Mouse (Mus musculus): ENCODE results near the gene Gm4924.

Gene Gm4924

GRCm38 (mm10) chr10:82354083-82355010 is at the start of gene Gm4924:
Gene Gm4924 (plus strand): TSS chr10:82354255.
- DNase-seq (ENCODE audit: low spot score): peak; percentile 52

- no peak for DNase-seq (ENCODE audit: low spot score)
Measured at GRCm38 (mm10) chr10:82316482-82316881, 37.6 kb upstream of the Gm4924 start, which contains the start of gene 4932415D10Rik. Gene 4932415D10Rik (minus strand): TSS chr10:82316582.

- DNase-seq (ENCODE audit: low spot score): no peak
Measured at GRCm38 (mm10) chr10:82320134-82320533, 33.9 kb upstream of the Gm4924 start.

DNA sequence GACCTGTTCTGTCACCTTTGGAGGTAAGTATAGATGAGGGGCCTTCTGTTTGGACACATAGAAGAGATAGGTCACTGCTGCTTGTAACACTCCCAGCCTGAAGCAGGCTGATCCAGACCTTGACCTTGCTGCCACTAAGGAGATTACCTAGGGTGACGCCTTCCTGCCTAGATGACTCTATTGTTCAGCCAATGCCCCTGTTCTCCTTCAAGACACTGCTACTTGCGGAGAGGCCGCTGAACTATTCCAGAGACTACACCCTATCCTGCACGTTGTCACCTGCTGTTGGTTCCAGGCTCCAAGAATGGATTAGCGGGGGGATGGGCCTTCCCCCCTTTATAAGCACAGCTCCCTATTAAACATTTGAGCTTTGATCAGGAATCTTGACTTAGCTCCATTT is 24.2 kb upstream of the Gm4924 start:
- DNase-seq (ENCODE audit: low spot score): no peak

GRCm38 (mm10) chr10:82355401-82355800 is 1.3 kb downstream of the Gm4924 start:
- DNase-seq (ENCODE audit: low spot score): no peak

DNA sequence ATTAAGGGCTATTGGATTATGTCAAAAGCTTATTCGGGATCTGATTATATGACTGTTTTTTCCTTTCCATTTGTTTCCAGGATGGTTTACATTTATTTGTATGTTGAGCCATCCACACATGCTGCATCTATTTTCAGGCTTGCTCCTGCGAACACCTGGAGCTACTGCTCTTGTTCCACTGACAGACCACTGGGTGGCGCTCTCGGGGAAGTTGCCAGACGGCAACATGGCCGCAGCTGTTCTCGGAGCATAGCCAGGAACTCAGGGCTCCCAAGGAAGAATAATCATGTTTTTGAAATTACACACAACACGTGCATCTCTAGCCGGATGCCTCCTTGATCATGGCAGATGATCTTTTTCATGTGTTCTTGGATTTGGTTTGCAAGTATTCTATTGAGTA is 7.9 kb downstream of the Gm4924 start:
- DNase-seq (ENCODE audit: low spot score): no peak

- DNase-seq (ENCODE audit: low spot score): no peak
Measured at GRCm38 (mm10) chr10:82382992-82383391, 28.9 kb downstream of the Gm4924 start.

DNA sequence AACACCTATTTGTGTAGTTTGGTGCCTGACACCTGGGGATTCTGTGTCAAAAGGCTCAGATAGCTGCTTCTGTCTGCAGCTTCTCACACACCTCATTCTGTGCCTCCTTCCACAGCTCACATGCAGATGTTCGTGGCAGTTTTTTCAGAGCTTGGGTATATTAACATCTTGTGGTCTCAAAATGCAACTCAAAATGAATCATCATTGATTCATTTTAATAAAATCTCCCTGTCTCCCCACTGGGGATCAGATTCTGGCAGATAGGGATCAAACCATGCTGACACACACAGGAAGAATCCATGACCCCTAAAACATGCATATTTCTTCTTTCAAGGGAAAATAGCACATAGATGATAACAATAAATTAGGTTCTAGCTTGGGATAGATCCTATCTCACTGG is 55.5 kb downstream of the Gm4924 start:
- DNase-seq (ENCODE audit: low spot score): no peak

GRCm38 (mm10) chr10:82423631-82424030 is 69.6 kb downstream of the Gm4924 start:
- no peak for DNase-seq (ENCODE audit: low spot score)
